10 mouse cellular contexts compared by ENCODE assay signal in the genomic region with DNA sequence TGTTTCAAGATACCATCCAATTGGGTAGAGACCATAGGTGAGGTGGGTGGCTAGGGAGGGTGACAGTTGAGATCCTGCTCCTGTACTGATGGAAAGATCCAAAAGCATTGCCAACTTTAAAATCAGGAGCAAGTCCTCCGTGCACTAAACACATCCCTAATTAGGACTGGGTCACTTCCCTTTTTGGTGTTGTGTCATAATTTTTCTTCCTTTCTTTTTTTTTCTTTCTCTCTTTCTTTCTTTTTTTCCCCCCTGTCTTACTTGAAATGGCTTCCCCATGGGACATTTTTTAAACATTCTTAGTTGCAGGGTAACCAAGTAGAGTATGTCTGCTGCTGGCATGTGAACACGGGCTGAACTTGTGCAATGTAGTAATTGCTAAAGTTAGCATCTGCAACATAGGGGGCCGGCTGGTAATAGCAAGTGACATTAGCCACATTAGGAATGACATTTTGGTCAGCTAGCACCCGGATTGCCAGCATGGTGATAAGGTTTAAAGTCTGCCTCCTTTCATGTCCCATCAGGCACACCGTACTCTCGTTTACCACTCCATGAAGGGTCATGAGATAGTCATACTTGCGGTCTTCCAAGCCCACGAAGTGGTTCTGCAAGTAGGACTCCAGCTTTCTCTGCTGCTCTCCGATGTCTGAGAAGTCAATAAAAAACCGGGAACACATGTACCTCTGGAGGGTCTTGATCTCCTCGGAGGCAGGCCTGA. TPM values are rescaled to one million over a fixed set of nuclear protein-coding genes. Genes with fewer than 3 reads are reported as not detected.
A peak's percentile ranks its signal among the peaks of the same experiment; 100 is the strongest.
DNase-seq lines count a peak whose midpoint lies in the region; ATAC-seq and TF ChIP-seq lines count a peak whose summit lies in the region.
"Had no signal": no experiment of that assay in that cellular context is flagged by ENCODE, and none has a peak within 500 bp of the region (broad histone marks: within the 10 kb centered on the region; RNA-seq: fewer than 3 reads in every experiment).

No protein-coding gene starts in this region.

- H3K36me3 ChIP-seq in CH12.LX (replicated peaks in 1 of 2; ENCODE audit: control insufficient read depth in 1 of 2, insufficient read depth in 1 of 2, low read length in 1 of 2): peaks cover 3 to 11% of the 10 kb centered on the region in 2 experiments
- peaks cover 11% of the 10 kb centered on the region; the same call in 1 of the 2 replicates for H3K36me3 ChIP-seq in heart, embryonic 14.5 days (ENCODE audit: control insufficient read depth, insufficient read depth, low read length)
- peaks cover 3% of the 10 kb centered on the region; the same call in 1 of the 2 replicates for H3K36me3 ChIP-seq in liver, embryonic 13.5 days
- H3K36me3 ChIP-seq in forebrain, embryonic 12.5 days (replicated peaks): no peaks in the 10 kb centered on the region

- in situ Hi-C loops in CH12.LX (cut with MboI; ENCODE audit: low pct_ligation_motif_present, low pct_unique_long_range_greater_than_20kb, low sequenced_read_pairs): no loop called here

- H3K79me2 ChIP-seq in CH12.LX (replicated peaks; ENCODE audit: control insufficient read depth, extremely low read depth, insufficient read depth, poor library complexity, severe bottlenecking): peaks cover 3% of the 10 kb centered on the region

- peaks cover 5% of the 10 kb centered on the region for H3K9me3 ChIP-seq in CH12.LX (replicated peaks; ENCODE audit: low read length)
- H3K9me3 ChIP-seq in heart, embryonic 14.5 days (ENCODE audit: control insufficient read depth, low read length): no peaks in the 10 kb centered on the region
- H3K9me3 ChIP-seq in liver, embryonic 13.5 days (replicated peaks): no peaks in the 10 kb centered on the region
- H3K9me3 ChIP-seq in forebrain, embryonic 12.5 days: no peaks in the 10 kb centered on the region

- peaks cover 11 to 30% of the 10 kb centered on the region in 2 experiments for H3K4me1 ChIP-seq in CH12.LX (ENCODE audit: control insufficient read depth in 1 of 2, insufficient read depth in 2 of 2)
- H3K4me1 ChIP-seq in heart, embryonic 14.5 days (ENCODE audit: control insufficient read depth in 2 of 2, insufficient read depth in 2 of 2, low read length in 2 of 2): peaks cover 0 to 6% of the 10 kb centered on the region in 2 experiments; a peak in 2 of 4 replicates
- peaks cover 22% of the 10 kb centered on the region for H3K4me1 ChIP-seq in liver, embryonic 13.5 days (replicated peaks)
- peaks cover 6% of the 10 kb centered on the region for H3K4me1 ChIP-seq in forebrain, embryonic 12.5 days

- no peak for TF ChIP-seq POLR2A in CH12.LX (IDR thresholded peaks at IDR 0.05; ENCODE audit: low read depth, low read length)

- peak overlapping the region; percentile 88 for H3K27ac ChIP-seq in gastrocnemius, adult 2 months
- no peak overlapping the region for H3K27ac ChIP-seq in CH12.LX (ENCODE audit: insufficient read depth, low read depth)
- peak overlapping the region; percentile 79 to 95 for H3K27ac ChIP-seq in heart, embryonic 14.5 days (replicated peaks in 1 of 2; ENCODE audit: control insufficient read depth in 1 of 2, insufficient read depth in 1 of 2, low read depth in 2 of 2, low read length in 2 of 2)
- H3K27ac ChIP-seq in liver, embryonic 13.5 days: no peak overlapping the region
- H3K27ac ChIP-seq in forebrain, embryonic 12.5 days: no peak overlapping the region

- intact Hi-C loops in gastrocnemius, adult 2 months (cut with DNase I): loop anchor here (10.0 kb wide), 1 partner anchor 360 kb away; no protein-coding TSS in a partner anchor

- dilution Hi-C loops in CH12.LX (cut with MboI; ENCODE audit: extremely low pct_ligation_motif_present, extremely low pct_unique_long_range_greater_than_20kb, low sequenced_read_pairs): no loop called here

- H3K9ac ChIP-seq in CH12.LX (ENCODE audit: insufficient read depth, low read depth): no peak overlapping the region
- peak overlapping the region; percentile 88 for H3K9ac ChIP-seq in heart, embryonic 14.5 days (ENCODE audit: low read length)
- H3K9ac ChIP-seq in liver, embryonic 13.5 days: 0 out of 2 replicates have a peak overlapping the region, but pooled peaks have one; percentile 74
- H3K9ac ChIP-seq in forebrain, embryonic 12.5 days: no peak overlapping the region

- no peak for TF ChIP-seq RAD21 in CH12.LX (IDR thresholded peaks at IDR 0.05; ENCODE audit: low read depth, low read length)

- H3K4me3 ChIP-seq in gastrocnemius, adult 2 months: peak overlapping the region; percentile 88
- H3K4me3 ChIP-seq in CH12.LX (replicated peaks in 1 of 3; ENCODE audit: low read depth in 2 of 3, low read length in 2 of 3, poor library complexity in 1 of 3): no peak overlapping the region
- peak overlapping the region; percentile 68 to 84 for H3K4me3 ChIP-seq in heart, embryonic 14.5 days (ENCODE audit: control insufficient read depth in 1 of 2, insufficient read depth in 1 of 2, low read depth in 1 of 2, low read length in 2 of 2)
- H3K4me3 ChIP-seq in liver, embryonic 13.5 days (replicated peaks): peak overlapping the region; percentile 71
- H3K4me3 ChIP-seq in forebrain, embryonic 12.5 days (replicated peaks): no peak overlapping the region

- 31% methylated on average over 11 of the region's 11 CpGs for WGBS in heart, embryonic 14.5 days
- WGBS in liver, embryonic 13.5 days (ENCODE audit: insufficient replicate concordance): 54% methylated on average over 11 of the region's 11 CpGs
- WGBS in forebrain, embryonic 12.5 days: 87% methylated on average over 11 of the region's 11 CpGs

- DNase-seq in gastrocnemius, adult 2 months: no peak
- no peak for DNase-seq in gastrocnemius, postnatal 4 days (ENCODE audit: low spot score in 2 of 2)
- no peak for DNase-seq in CH12.LX (ENCODE audit: extremely low read depth)
- DNase-seq in liver, embryonic 13.5 days: no peak
- DNase-seq in testis, postnatal 10 days (ENCODE audit: low spot score): no peak
- no peak for DNase-seq in spleen, adult 12 weeks (ENCODE audit: low spot score)

- ATAC-seq in heart, embryonic 14.5 days (ENCODE audit: insufficient number of reproducible peaks, insufficient read depth, low FRiP score, low read depth): no peak
- no peak for ATAC-seq in liver, embryonic 13.5 days (ENCODE audit: low read depth)
- ATAC-seq in forebrain, embryonic 12.5 days (ENCODE audit: low FRiP score): no peak
- ATAC-seq: activated CD4-positive, CD25-positive, alpha-beta regulatory T cell, adult 4 months had no signal

- TF ChIP-seq EP300 in CH12.LX (IDR thresholded peaks at IDR 0.05; ENCODE audit: low read length): no peak

- peak overlapping the region; percentile 31; the same call in 1 of the 2 replicates for H3K4me2 ChIP-seq in CH12.LX (ENCODE audit: insufficient read depth, low read depth, poor library complexity, severe bottlenecking)
- H3K4me2 ChIP-seq in heart, embryonic 14.5 days (ENCODE audit: low read length): peak overlapping the region; percentile 71
- H3K4me2 ChIP-seq in liver, embryonic 13.5 days: peak overlapping the region; percentile 86
- H3K4me2 ChIP-seq in forebrain, embryonic 12.5 days: no peak overlapping the region; the same call in 1 of the 2 replicates

- no peaks in the 10 kb centered on the region for H3K27me3 ChIP-seq in CH12.LX (replicated peaks)
- H3K27me3 ChIP-seq in heart, embryonic 14.5 days (ENCODE audit: control insufficient read depth, insufficient read depth, low read length): no peaks in the 10 kb centered on the region
- H3K27me3 ChIP-seq in liver, embryonic 13.5 days: peaks cover 14% of the 10 kb centered on the region
- peaks cover 33% of the 10 kb centered on the region for H3K27me3 ChIP-seq in forebrain, embryonic 12.5 days

- no peak for TF ChIP-seq CTCF in gastrocnemius, adult 2 months (IDR thresholded peaks at IDR 0.05)
- no peak for TF ChIP-seq CTCF in CH12.LX (conservative IDR thresholded peaks at IDR 0.05 in 1 of 2, IDR thresholded peaks at IDR 0.05 in 1 of 2; ENCODE audit: low read depth in 2 of 2, low read length in 2 of 2)

TF ChIP-seq in CH12.LX, 34 proteins besides CTCF, POLR2A, EP300 and RAD21:
- TF ChIP-seq ZMIZ1 (IDR thresholded peaks at IDR 0.05; ENCODE audit: low read depth, low read length): no peak
- TF ChIP-seq ZNF384 (IDR thresholded peaks at IDR 0.05; ENCODE audit: low read depth, low read length): peak; percentile 50
- TF ChIP-seq PAX5 (IDR thresholded peaks at IDR 0.05; ENCODE audit: low read length): no peak
- no peak for TF ChIP-seq SMC3 (IDR thresholded peaks at IDR 0.05; ENCODE audit: low read depth, low read length)
- no peak for TF ChIP-seq ETS1 (conservative IDR thresholded peaks at IDR 0.05; ENCODE audit: low read depth, low read length)

RNA-seq across cellular contexts. Expression of a gene that starts 2.8 kb away (rescaled TPM):
- total RNA-seq in gastrocnemius, adult 2 months (2021): 1 to 10 TPM; 1.8 to 3.4 TPM
- total RNA-seq in gastrocnemius, postnatal 4 days (2021): 10 to 100 TPM; 13.5 to 14.1 TPM
- total RNA-seq in CH12.LX (2012; rRNA removed) (1.6 and 1.7 TPM in 2 replicates), CH12.LX (2014; rRNA removed) (1.2 and 1.5 TPM in 2 replicates)
- polyA plus RNA-seq in CH12.LX (2012; ENCODE audit: insufficient read length, low read depth): 2.0 and 2.6 TPM in 2 replicates
- 11.3 and 13.0 TPM in 2 replicates for polyA plus RNA-seq in heart, embryonic 14.5 days (2014; fragmentation: Nextera tagmentation; extraction: Ambion mirVana)
- polyA plus RNA-seq in liver, embryonic 13.5 days (2015; fragmentation: Nextera tagmentation; extraction: Ambion mirVana): 8.0 and 10.2 TPM in 2 replicates
- polyA plus RNA-seq in forebrain, embryonic 12.5 days (2016; fragmentation: Nextera tagmentation; extraction: Ambion mirVana): 3.8 and 4.6 TPM in 2 replicates

RNA-seq across cellular contexts. Expression of a gene that starts 11.7 kb away (rescaled TPM):
- not detected for total RNA-seq in gastrocnemius, adult 2 months (2021)
- not detected for total RNA-seq in gastrocnemius, postnatal 4 days (2021)
- not detected in 2 replicates for total RNA-seq in CH12.LX (2012; rRNA removed)
- total RNA-seq in CH12.LX (2014; rRNA removed): not detected in 2 replicates
- not detected in 2 replicates for polyA plus RNA-seq in CH12.LX (2012; ENCODE audit: insufficient read length, low read depth)
- polyA plus RNA-seq in heart, embryonic 14.5 days (2014; fragmentation: Nextera tagmentation; extraction: Ambion mirVana): not detected in 2 replicates
- polyA plus RNA-seq in liver, embryonic 13.5 days (2015; fragmentation: Nextera tagmentation; extraction: Ambion mirVana): not detected in 2 replicates
- polyA plus RNA-seq in forebrain, embryonic 12.5 days (2016; fragmentation: Nextera tagmentation; extraction: Ambion mirVana): not detected in 2 replicates
- total RNA-seq: common myeloid progenitor, adult 5-6 weeks had no signal
- polyA plus RNA-seq: activated CD4-positive, CD25-positive, alpha-beta regulatory T cell, adult 4 months had no signal

Comparison
In these comparisons a context has a peak if more than half of its experiments do, and no peak if none do; other contexts are left out.
1. H3K27ac ChIP-seq: peak in gastrocnemius, adult 2 months (single experiment) and heart, embryonic 14.5 days (2 of 2); none in CH12.LX (single experiment), liver, embryonic 13.5 days (single experiment) and forebrain, embryonic 12.5 days (single experiment).
2. H3K4me3 ChIP-seq: peak in gastrocnemius, adult 2 months (single experiment), heart, embryonic 14.5 days (2 of 2) and liver, embryonic 13.5 days (single experiment); none in CH12.LX (0 of 3) and forebrain, embryonic 12.5 days (single experiment).
3. H3K9ac ChIP-seq: peak in heart, embryonic 14.5 days (single experiment) and liver, embryonic 13.5 days (single experiment); none in CH12.LX (single experiment) and forebrain, embryonic 12.5 days (single experiment).